Mouse (Mus musculus) adrenal gland, adult 2 months (tissue): ENCODE data around the gene Ints7. TPM values are rescaled to one million over a fixed set of nuclear protein-coding genes. Genes with fewer than 3 reads are reported as not detected.

ENCODE experiments used
- DNase-seq: peaks from one replicate; pipeline ENCODE4 v3.0.0; 2021
- polyA plus RNA-seq: library from polyadenylated mRNA; depleted of rRNA; stranded (reverse); fragments of >200 nt; gene quantifications from 2 replicates; pipeline ENCODE4 v1.2.3, GENCODE M21; 2012; rRNA removed
- total RNA-seq, 2 experiments: library from RNA; stranded (reverse); gene quantifications; 2 replicates each; pipeline ENCODE4 v1.2.3; 2021

The Ints7 gene
- total and polyA plus RNA-seq, 3 experiments: 19.6 to 26.2 (median 23.2) TPM

- DNase-seq: no peak
Measured at GRCm38 (mm10) chr1:191632511-191633095, 57.2 kb downstream of the Ints7 start.

GRCm38 (mm10) chr1:191634116-191634515, 58.7 kb downstream of the Ints7 start:
- DNase-seq: no peak

GRCm38 (mm10) chr1:191638404-191638803, 63.0 kb downstream of the Ints7 start:
- DNase-seq: no peak

GRCm38 (mm10) chr1:191639200-191639807, 63.9 kb downstream of the Ints7 start:
- DNase-seq: no peak

- DNase-seq: no peak
Measured at GRCm38 (mm10) chr1:191640146-191640545, 64.7 kb downstream of the Ints7 start.

- no peak for DNase-seq
Measured at GRCm38 (mm10) chr1:191640848-191641247, 65.4 kb downstream of the Ints7 start.

- DNase-seq: peak; percentile 35
Measured at GRCm38 (mm10) chr1:191641438-191641837, 66.0 kb downstream of the Ints7 start.

GRCm38 (mm10) chr1:191642903-191643302, 67.5 kb downstream of the Ints7 start:
- no peak for DNase-seq

GRCm38 (mm10) chr1:191645921-191646320, 70.5 kb downstream of the Ints7 start:
- no peak for DNase-seq

GRCm38 (mm10) chr1:191647590-191647989, 72.2 kb downstream of the Ints7 start:
- no peak for DNase-seq

- no peak for DNase-seq
Measured at GRCm38 (mm10) chr1:191659441-191659840, 84.0 kb downstream of the Ints7 start.

- DNase-seq: peak; percentile 76
Measured at GRCm38 (mm10) chr1:191661019-191661796, 85.8 kb downstream of the Ints7 start.

- peak; percentile 83 for DNase-seq
Measured at GRCm38 (mm10) chr1:191662178-191662898, 86.9 kb downstream of the Ints7 start.

GRCm38 (mm10) chr1:191662899-191663500, 87.6 kb downstream of the Ints7 start:
- no peak for DNase-seq

GRCm38 (mm10) chr1:191663603-191664002, 88.2 kb downstream of the Ints7 start:
- DNase-seq: no peak

GRCm38 (mm10) chr1:191666351-191666750, 90.9 kb downstream of the Ints7 start:
- DNase-seq: no peak

GRCm38 (mm10) chr1:191668030-191668429, 92.6 kb downstream of the Ints7 start:
- no peak for DNase-seq

Other genes with a start within 250 kb of the Ints7 start
- gene Tmem206, start 249.7 kb upstream of the Ints7 start, total RNA-seq: 1 to 10 TPM; 4.2 to 7.4 TPM
- 4.0 and 4.1 TPM in 2 replicates for gene Tmem206, start 249.7 kb upstream of the Ints7 start, polyA plus RNA-seq
- 100 to 1,000 TPM; 212 to 218 TPM for gene Ppp2r5a, start 172.4 kb upstream of the Ints7 start, total RNA-seq
- gene Ppp2r5a, start 172.4 kb upstream of the Ints7 start, polyA plus RNA-seq: 93.3 and 162 TPM in 2 replicates
- gene Dtl, start 92 bp upstream of the Ints7 start, total RNA-seq: 1 to 10 TPM in 1 of 2 experiments, under 1 TPM in 1; 0.90 to 1.0 TPM
- 0.19 and 0.34 TPM in 2 replicates for gene Dtl, start 92 bp upstream of the Ints7 start, polyA plus RNA-seq
- gene Lpgat1, start 142.2 kb downstream of the Ints7 start, total RNA-seq: 10 to 100 TPM; 70.8 to 77.0 TPM
- gene Lpgat1, start 142.2 kb downstream of the Ints7 start, polyA plus RNA-seq: 12.7 and 13.7 TPM in 2 replicates
- 1 to 10 TPM; 1.7 to 2.2 TPM for gene Nek2, start 245.8 kb downstream of the Ints7 start, total RNA-seq
- gene Nek2, start 245.8 kb downstream of the Ints7 start, polyA plus RNA-seq: 0.98 and 1.1 TPM in 2 replicates